Mouse (Mus musculus) ovary, adult 2 months (tissue): ENCODE results near the gene Wdr45. TPM values are rescaled to one million over a fixed set of nuclear protein-coding genes. Genes with fewer than 3 reads are reported as not detected.

Source experiments
- polyA plus RNA-seq: library from polyadenylated mRNA; depleted of rRNA; stranded (reverse); fragments of >200 nt; gene quantifications from 2 replicates; pipeline ENCODE4 v1.2.3, GENCODE M21; 2012; rRNA removed

Wdr45 gene
- 46.9 and 64.6 TPM in 2 replicates for polyA plus RNA-seq

GRCm38 (mm10) chrX:7714135-7714899 is at the start of gene Wdr45:
Wdr45 (plus strand) TSS chrX:7714333.

GRCm38 (mm10) chrX:7670921-7671623 is 43.1 kb upstream of the Wdr45 start, which contains the start of gene Plp2:
Plp2 (minus strand) TSS chrX:7671390.

GRCm38 (mm10) chrX:7680864-7681263 is 33.3 kb upstream of the Wdr45 start, which contains the start of gene Magix:
Magix (minus strand) TSS chrX:7681251.

DNA sequence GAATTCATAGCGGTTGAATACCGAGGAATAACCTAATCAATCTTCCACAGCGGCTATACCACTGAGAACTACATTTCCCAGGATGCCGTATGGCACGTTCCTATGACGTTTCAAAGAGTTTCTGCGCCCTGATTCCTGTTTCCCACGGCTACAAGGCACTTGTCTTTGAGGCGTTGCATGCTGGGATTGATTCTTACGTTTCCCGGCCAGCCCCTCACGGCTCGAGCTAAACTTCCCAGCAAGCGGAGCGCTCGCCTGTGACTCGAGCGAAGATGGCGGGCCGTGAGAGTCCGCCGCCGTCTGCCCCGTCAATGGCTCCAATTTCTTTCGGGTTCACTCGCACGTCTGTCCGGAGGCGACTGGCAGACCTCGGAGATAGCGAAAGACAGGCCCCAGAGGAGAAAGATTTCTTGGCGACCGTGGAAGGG is 17.2 kb upstream of the Wdr45 start, which contains the start of gene Gpkow:
Gpkow (plus strand) TSS at position 178 of the 428 bp plus-strand sequence.

DNA sequence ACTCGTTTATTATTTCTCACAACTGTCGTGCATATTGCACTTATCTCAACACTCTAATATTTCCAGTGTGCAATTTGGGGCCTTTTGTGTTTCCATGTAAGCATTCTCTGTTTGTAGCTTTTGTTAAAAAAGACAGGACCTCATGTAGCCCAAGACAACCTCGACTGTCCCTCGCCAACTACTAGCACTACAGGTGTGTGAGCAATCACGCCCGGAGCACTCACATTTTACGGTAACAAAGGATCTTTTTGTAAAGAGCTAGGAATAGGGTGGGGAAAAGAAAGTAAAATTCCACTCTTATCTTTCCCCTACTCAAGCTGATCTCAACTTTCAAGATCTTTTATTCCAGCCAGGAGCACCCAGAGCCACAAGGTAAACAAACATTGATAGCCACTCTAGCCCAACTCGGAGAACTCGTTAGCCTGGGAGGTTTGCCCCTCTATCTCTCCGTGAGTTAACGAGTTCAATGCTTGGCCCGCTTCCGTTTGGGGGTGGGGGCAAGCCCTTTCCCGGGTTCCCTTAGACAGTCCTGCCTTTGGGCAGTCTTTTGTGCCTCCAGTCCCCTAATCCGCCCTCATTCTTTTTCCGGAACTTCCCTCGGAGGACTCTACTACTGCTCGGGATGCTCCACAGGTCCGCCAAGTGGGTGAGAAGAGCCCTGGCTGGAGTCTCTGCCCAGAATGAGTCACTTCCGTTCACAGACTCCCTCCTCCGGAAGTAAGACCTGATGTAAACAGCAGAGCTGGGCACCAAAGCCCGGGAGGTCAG is 7.6 kb downstream of the Wdr45 start, which contains the start of gene Gm45208:
Gm45208 (plus strand) TSS at position 732 of the 768 bp plus-strand sequence.

DNA sequence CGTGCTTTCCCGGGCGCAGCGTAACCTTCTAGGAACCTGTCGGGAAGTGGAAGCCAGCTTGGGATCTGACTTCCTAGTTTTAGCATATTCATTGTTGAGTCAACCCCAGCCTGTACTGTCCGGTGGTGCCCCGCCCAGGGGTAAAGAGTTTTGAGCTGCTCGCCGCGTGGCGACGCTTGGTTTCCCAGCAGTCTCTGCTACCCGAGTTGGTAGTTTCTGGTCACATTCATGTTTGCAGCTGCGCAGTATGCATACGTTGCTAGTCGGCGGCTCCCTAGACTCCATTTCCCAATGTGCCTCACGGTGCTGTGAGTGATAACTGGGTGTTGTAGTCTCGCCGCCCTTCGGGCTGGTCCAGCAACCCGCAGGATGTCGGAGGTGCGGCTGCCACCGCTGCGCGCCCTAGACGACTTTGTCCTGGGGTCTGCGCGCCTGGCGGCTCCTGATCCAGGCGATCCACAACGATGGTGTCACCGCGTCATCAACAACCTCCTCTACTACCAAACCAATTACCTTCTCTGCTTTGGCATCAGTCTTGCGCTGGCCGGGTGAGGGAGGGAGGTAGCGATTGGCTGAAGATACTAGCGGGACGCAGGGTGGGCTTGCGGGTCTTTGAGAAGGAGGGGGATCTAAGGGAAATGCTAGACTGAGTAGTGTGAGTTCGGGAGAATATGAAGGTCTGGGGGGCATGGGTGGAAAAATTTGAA is 14.2 kb downstream of the Wdr45 start, which contains the start of gene Praf2:
Praf2 (plus strand) TSS at position 225 of the 707 bp plus-strand sequence.

DNA sequence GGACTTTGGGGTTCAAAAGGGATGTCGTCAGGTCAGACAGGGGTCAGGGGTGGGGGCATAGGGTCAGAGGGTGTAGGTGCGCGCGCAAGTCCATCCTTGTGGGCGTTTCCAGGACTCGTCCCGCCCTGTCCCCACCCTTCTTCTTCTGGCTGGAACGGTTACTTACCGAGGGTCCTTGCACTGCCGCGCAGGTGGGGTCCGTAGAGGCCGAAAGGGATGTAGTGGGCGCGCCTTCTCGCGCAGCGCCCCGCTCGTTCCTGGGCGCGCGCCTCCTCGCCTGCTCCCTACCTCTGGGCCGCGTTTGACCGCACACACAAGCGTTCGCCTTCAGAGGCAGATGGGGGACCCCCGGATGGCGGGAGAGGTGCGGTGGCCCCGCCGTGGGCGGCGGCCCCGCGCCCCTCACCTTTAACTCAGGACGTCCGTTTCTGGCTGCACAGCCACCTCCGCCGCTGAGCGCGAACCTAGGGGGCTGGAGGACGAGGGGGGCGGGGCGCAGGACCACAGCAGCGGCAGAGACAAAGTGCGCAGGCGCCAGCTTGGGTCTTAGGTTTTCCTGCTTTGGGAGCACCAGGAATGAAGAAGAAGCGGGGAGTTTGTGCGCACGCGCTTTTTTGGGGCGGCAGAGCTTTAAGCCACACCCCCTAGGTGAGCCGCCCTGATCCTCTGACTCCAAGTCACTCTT is 36.4 kb downstream of the Wdr45 start, which contains the start of gene Ccdc120:
Ccdc120 (minus strand) TSS at position 474 of the 685 bp plus-strand sequence.

DNA sequence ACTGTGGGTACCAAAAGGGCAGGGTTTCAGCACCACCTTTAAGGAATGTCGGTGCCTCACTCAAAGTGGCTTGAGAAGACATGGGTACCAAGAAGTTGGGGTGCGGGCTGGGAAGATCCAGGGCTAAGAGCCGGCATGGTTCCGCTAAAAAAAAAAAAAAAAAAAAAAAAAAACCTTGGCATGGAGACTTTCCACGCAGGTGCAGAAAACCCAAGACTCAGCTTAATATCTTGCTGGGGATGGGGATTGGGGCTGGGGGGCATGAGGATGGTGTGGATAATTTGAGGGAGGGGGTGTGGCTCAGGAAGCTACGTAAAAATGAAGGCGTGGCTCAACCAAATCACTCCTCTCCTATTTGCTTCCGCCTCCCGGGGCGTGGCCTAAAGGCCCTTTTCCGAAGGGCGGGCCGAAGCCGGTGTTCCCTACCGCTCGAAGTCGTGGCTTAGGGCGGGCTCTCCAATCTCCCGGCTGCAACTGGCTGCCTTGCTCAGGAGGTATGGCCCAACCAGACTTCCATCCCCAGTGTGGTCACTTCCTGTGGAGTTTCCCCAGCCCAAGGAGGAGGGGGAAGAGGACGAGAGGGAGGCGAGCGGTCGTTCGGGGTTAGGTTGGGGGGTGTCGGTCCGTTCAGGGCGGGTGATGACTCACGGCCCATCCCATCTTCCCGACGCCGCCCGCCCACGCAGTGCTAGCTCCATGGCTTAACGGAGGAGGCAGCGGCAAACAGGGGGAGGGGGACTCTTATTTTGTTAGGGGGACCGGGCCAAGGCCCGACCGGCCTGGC is 48.2 kb downstream of the Wdr45 start, which contains the start of gene Tfe3:
Tfe3 (plus strand) TSS at position 424 of the 784 bp plus-strand sequence.

Other genes with a start within 250 kb of the Wdr45 start
- gene Foxp3, start 140.7 kb upstream of the Wdr45 start, polyA plus RNA-seq, result 0.17 TPM in 1 of 2 replicates, not detected in the other
- gene Ppp1r3f, start 140.1 kb upstream of the Wdr45 start, polyA plus RNA-seq, result 5.7 and 6.3 TPM in 2 replicates
- 21.8 and 22.6 TPM in 2 replicates for gene Ccdc22, start 108.8 kb upstream of the Wdr45 start, polyA plus RNA-seq
- gene Cacna1f, start 107.2 kb upstream of the Wdr45 start, polyA plus RNA-seq, result 0.07 TPM in 1 of 2 replicates, not detected in the other
- 2.7 and 3.3 TPM in 2 replicates for gene Syp, start 75.9 kb upstream of the Wdr45 start, polyA plus RNA-seq
- 31.8 and 33.4 TPM in 2 replicates for gene Prickle3, start 57.1 kb upstream of the Wdr45 start, polyA plus RNA-seq
- gene Plp2, start 42.9 kb upstream of the Wdr45 start, polyA plus RNA-seq, result 149 and 231 TPM in 2 replicates
- 3.4 and 4.6 TPM in 2 replicates for gene Magix, start 33.1 kb upstream of the Wdr45 start, polyA plus RNA-seq
- 7.9 and 9.3 TPM in 2 replicates for gene Gpkow, start 17.2 kb upstream of the Wdr45 start, polyA plus RNA-seq
- 0.71 and 1.6 TPM in 2 replicates for gene Gm45208, start 7.9 kb downstream of the Wdr45 start, polyA plus RNA-seq
- 90.1 and 91.4 TPM in 2 replicates for gene Praf2, start 14.1 kb downstream of the Wdr45 start, polyA plus RNA-seq
- gene Ccdc120, start 36.6 kb downstream of the Wdr45 start, polyA plus RNA-seq, result 29.6 and 35.3 TPM in 2 replicates
- gene Tfe3, start 48.2 kb downstream of the Wdr45 start, polyA plus RNA-seq, result 35.2 and 35.4 TPM in 2 replicates
- 34.1 and 34.5 TPM in 2 replicates for gene Gripap1, start 75.4 kb downstream of the Wdr45 start, polyA plus RNA-seq
- gene Kcnd1, start 108.0 kb downstream of the Wdr45 start, polyA plus RNA-seq, result 2.3 and 3.0 TPM in 2 replicates
- gene Otud5, start 127.0 kb downstream of the Wdr45 start, polyA plus RNA-seq, result 27.6 and 29.9 TPM in 2 replicates
- 16.5 and 18.2 TPM in 2 replicates for gene Pim2, start 163.9 kb downstream of the Wdr45 start, polyA plus RNA-seq
- 129 and 132 TPM in 2 replicates for gene Slc35a2, start 169.7 kb downstream of the Wdr45 start, polyA plus RNA-seq
- 53.7 and 69.5 TPM in 2 replicates for gene Pqbp1, start 184.9 kb downstream of the Wdr45 start, polyA plus RNA-seq
- gene Timm17b, start 185.0 kb downstream of the Wdr45 start, polyA plus RNA-seq, result 41.8 and 57.6 TPM in 2 replicates
- gene Gm10491, start 193.5 kb downstream of the Wdr45 start, polyA plus RNA-seq, result not detected in 2 replicates
- gene Gm10490, start 195.2 kb downstream of the Wdr45 start, polyA plus RNA-seq, result not detected in 2 replicates
- gene Pcsk1n, start 205.5 kb downstream of the Wdr45 start, polyA plus RNA-seq, result 1.9 and 2.3 TPM in 2 replicates
- gene Eras, start 214.3 kb downstream of the Wdr45 start, polyA plus RNA-seq, result not detected in 2 replicates
- 51.2 and 62.0 TPM in 2 replicates for gene Hdac6, start 233.6 kb downstream of the Wdr45 start, polyA plus RNA-seq